Mouse (Mus musculus) skeletal muscle tissue, adult 2 months (tissue): ENCODE data around the gene Rcn3.
"Not testable (repeated sequence)": the region's sequence is repeated elsewhere in the genome, so short reads cannot be mapped to it uniquely, and the experiment has no call there.

Experiments
- DNase-seq: peaks from one replicate; pipeline ENCODE4 v3.0.0-alpha.2; 2012; ENCODE audit warnings: low read depth, low spot score

Rcn3 gene

GRCm38 (mm10) chr7:45098541-45099240 is 6.7 kb upstream of the Rcn3 start:
- no peak for DNase-seq

- no peak for DNase-seq
These were observed 5.5 kb upstream of the Rcn3 start for GRCm38 (mm10) chr7:45097479-45097878.

GRCm38 (mm10) chr7:45095965-45096364 is 3.9 kb upstream of the Rcn3 start:
- not testable (repeated sequence) for DNase-seq

GRCm38 (mm10) chr7:45095367-45095766 is 3.3 kb upstream of the Rcn3 start:
- no peak for DNase-seq

- no peak for DNase-seq
These were observed 2.1 kb upstream of the Rcn3 start for GRCm38 (mm10) chr7:45094121-45094520.

- no peak for DNase-seq
These were observed 1.5 kb upstream of the Rcn3 start for GRCm38 (mm10) chr7:45093516-45093905.

- no peak for DNase-seq
These were observed 951 bp upstream of the Rcn3 start for GRCm38 (mm10) chr7:45092828-45093515.

GRCm38 (mm10) chr7:45091001-45091990 is 725 bp downstream of the Rcn3 start:
- no peak for DNase-seq

GRCm38 (mm10) chr7:45090251-45090977 is 1.6 kb downstream of the Rcn3 start:
- DNase-seq, result no peak

- DNase-seq, result no peak
These were observed 3.4 kb downstream of the Rcn3 start for GRCm38 (mm10) chr7:45088597-45088996.

- DNase-seq, result no peak
These were observed 5.9 kb downstream of the Rcn3 start for GRCm38 (mm10) chr7:45086084-45086483.

- DNase-seq, result no peak
These were observed 8.6 kb downstream of the Rcn3 start for GRCm38 (mm10) chr7:45083300-45083890.

- DNase-seq, result no peak
These were observed 9.4 kb downstream of the Rcn3 start for GRCm38 (mm10) chr7:45082401-45083299.

- no peak for DNase-seq
These were observed 11.0 kb downstream of the Rcn3 start for GRCm38 (mm10) chr7:45081016-45081415.

- peak; percentile 86 for DNase-seq
These were observed 12.2 kb downstream of the Rcn3 start for GRCm38 (mm10) chr7:45079856-45080255.

- peak; percentile 72 for DNase-seq
These were observed 13.5 kb downstream of the Rcn3 start for GRCm38 (mm10) chr7:45078513-45078912.

GRCm38 (mm10) chr7:45077829-45078228 is 14.2 kb downstream of the Rcn3 start:
- no peak for DNase-seq

- DNase-seq, result no peak
These were observed 14.7 kb downstream of the Rcn3 start for GRCm38 (mm10) chr7:45077322-45077721.

- DNase-seq, result no peak
These were observed 15.5 kb downstream of the Rcn3 start for GRCm38 (mm10) chr7:45076501-45076900.

GRCm38 (mm10) chr7:45075405-45075804 is 16.6 kb downstream of the Rcn3 start:
- DNase-seq, result peak; percentile 83
